Mouse (Mus musculus) adrenal gland, postnatal 36 days (tissue): Measurements from ENCODE around the gene BC067074. TPM values are rescaled to one million over a fixed set of nuclear protein-coding genes. Genes with fewer than 3 reads are reported as not detected.
A peak's percentile ranks its signal among the peaks of the same experiment; 100 is the strongest.
"Not testable (repeated sequence)": the region's sequence is repeated elsewhere in the genome, so short reads cannot be mapped to it uniquely, and the experiment has no call there.

ENCODE experiments used
- DNase-seq, 2 experiments: peaks; one replicate each; pipeline ENCODE4 v3.0.0; 2021; ENCODE audit warnings: mixed read lengths in 1 of 2
- total RNA-seq, 2 experiments: library from RNA; stranded (reverse); gene quantifications; 2 replicates each; pipeline ENCODE4 v1.2.3; 2021

The BC067074 gene
- total RNA-seq, 2 experiments from 2014 or later = 0.73 to 1.3 TPM

GRCm38 (mm10) chr13:113377631-113378030, 84.7 kb downstream of the BC067074 start:
- no peak for DNase-seq

- DNase-seq = no peak
These were observed 86.0 kb downstream of the BC067074 start for GRCm38 (mm10) chr13:113378980-113379410.

- no peak for DNase-seq
These were observed 86.9 kb downstream of the BC067074 start for GRCm38 (mm10) chr13:113379766-113380309.

- DNase-seq = no peak
These were observed 88.8 kb downstream of the BC067074 start for GRCm38 (mm10) chr13:113381710-113382109.

GRCm38 (mm10) chr13:113382201-113382600, 89.2 kb downstream of the BC067074 start:
- no peak for DNase-seq

GRCm38 (mm10) chr13:113382770-113383169, 89.8 kb downstream of the BC067074 start:
- not testable (repeated sequence) for DNase-seq

- no peak for DNase-seq
These were observed 100.4 kb downstream of the BC067074 start for GRCm38 (mm10) chr13:113393386-113393785.

- DNase-seq = no peak
These were observed 101.6 kb downstream of the BC067074 start for GRCm38 (mm10) chr13:113394591-113394990.

- DNase-seq = no peak
These were observed 104.1 kb downstream of the BC067074 start for GRCm38 (mm10) chr13:113397006-113397520.

GRCm38 (mm10) chr13:113401373-113402010, 108.5 kb downstream of the BC067074 start:
- no peak for DNase-seq

GRCm38 (mm10) chr13:113403706-113404105, 110.7 kb downstream of the BC067074 start:
- DNase-seq = no peak

GRCm38 (mm10) chr13:113404172-113404571, 111.2 kb downstream of the BC067074 start:
- no peak for DNase-seq

- no peak for DNase-seq
These were observed 117.0 kb downstream of the BC067074 start for GRCm38 (mm10) chr13:113409941-113410340.

- no peak for DNase-seq
These were observed 122.6 kb downstream of the BC067074 start for GRCm38 (mm10) chr13:113415527-113415926.

- no peak for DNase-seq
These were observed 124.0 kb downstream of the BC067074 start for GRCm38 (mm10) chr13:113416986-113417385.

GRCm38 (mm10) chr13:113417757-113418483, 125.0 kb downstream of the BC067074 start:
- DNase-seq = peak; percentile 42 to 51

- DNase-seq = no peak
These were observed 125.7 kb downstream of the BC067074 start for GRCm38 (mm10) chr13:113418632-113419031.

GRCm38 (mm10) chr13:113421472-113421871, 128.5 kb downstream of the BC067074 start:
- no peak for DNase-seq

- DNase-seq = no peak
These were observed 130.9 kb downstream of the BC067074 start for GRCm38 (mm10) chr13:113423825-113424224.

- DNase-seq = no peak
These were observed 132.9 kb downstream of the BC067074 start for GRCm38 (mm10) chr13:113425907-113426306.
